Mouse (Mus musculus): ENCODE results near the gene Slc24a2. TPM values are rescaled to one million over a fixed set of nuclear protein-coding genes. Genes with fewer than 3 reads are reported as not detected.

Slc24a2 gene
- polyA plus RNA-seq, 1 experiment: not detected

- no peak for TF ChIP-seq GATA1 (IDR thresholded peaks at IDR 0.05; ENCODE audit: low read length)
These were observed 272.5 kb downstream of the Slc24a2 start for GRCm38 (mm10) chr4:86957576-86958411.

DNA sequence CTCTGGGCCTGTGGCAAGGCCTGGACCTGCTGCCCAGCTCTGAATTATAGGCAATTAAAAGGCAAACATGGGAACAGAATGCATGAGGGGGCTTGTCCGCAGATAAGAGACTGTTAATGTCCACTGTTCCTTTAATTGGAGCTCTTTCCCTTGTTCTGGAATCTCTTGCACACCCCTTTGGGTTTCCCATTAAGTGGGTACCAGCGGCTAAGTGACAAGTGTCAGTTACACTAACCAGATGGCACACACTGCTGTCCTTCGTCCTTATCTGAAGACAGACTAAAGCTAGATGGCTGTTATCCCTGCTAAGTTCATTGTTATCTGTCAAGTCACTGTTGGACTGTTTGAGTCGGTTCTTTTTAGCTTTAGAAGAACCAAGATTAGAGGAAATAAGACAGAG, 274.8 kb downstream of the Slc24a2 start:
- TF ChIP-seq GATA1 (IDR thresholded peaks at IDR 0.05; ENCODE audit: low read length): no peak

GRCm38 (mm10) chr4:86953519-86953918, 276.8 kb downstream of the Slc24a2 start:
- TF ChIP-seq GATA1 (IDR thresholded peaks at IDR 0.05; ENCODE audit: low read length): no peak

GRCm38 (mm10) chr4:86948794-86949193, 281.5 kb downstream of the Slc24a2 start:
- TF ChIP-seq GATA1 (IDR thresholded peaks at IDR 0.05; ENCODE audit: low read length): no peak

DNA sequence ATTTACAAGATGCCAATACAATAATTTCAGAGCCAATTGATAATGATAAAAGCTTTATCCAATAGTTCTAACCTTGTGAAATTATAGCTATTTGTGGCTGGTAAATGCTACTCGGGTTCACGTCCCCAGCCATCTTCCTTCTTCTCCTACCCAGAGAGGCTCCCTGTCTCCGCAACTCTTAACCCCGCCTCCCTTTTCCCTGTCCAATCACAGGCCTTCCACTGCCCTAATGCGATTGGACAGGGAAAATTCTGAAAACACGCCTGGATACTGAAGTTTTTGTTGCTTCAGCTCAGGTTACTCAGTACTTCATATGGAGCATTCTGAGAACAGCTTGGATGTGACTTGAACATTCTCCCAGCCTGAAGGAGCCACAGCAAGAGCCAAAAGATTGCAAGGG, 287.0 kb downstream of the Slc24a2 start:
- no peak for TF ChIP-seq GATA1 (IDR thresholded peaks at IDR 0.05; ENCODE audit: low read length)

- TF ChIP-seq GATA1 (IDR thresholded peaks at IDR 0.05; ENCODE audit: low read length): no peak
These were observed 287.6 kb downstream of the Slc24a2 start for GRCm38 (mm10) chr4:86942656-86943055.

GRCm38 (mm10) chr4:86936706-86937105, 293.6 kb downstream of the Slc24a2 start:
- TF ChIP-seq GATA1 (IDR thresholded peaks at IDR 0.05; ENCODE audit: low read length): no peak

GRCm38 (mm10) chr4:86936217-86936616, 294.1 kb downstream of the Slc24a2 start:
- no peak for TF ChIP-seq GATA1 (IDR thresholded peaks at IDR 0.05; ENCODE audit: low read length)

All from G1E-ER4 (cell line).